Mouse (Mus musculus) megakaryocyte, embryonic 14.5 days (primary cell): ENCODE measurements around the gene 4930503B20Rik.

Experiments used
- FLI1 ChIP-seq: IDR thresholded peaks from 2 replicates; pipeline ENCODE4 v1.6.1; 2012; ENCODE audit warnings: low read length, inconsistent platforms, mixed read lengths
- GATA1 ChIP-seq: IDR thresholded peaks from 3 replicates; pipeline ENCODE4 v1.6.1; 2012; ENCODE audit warnings: mixed read lengths, low read length, inconsistent platforms, borderline replicate concordance

- TF ChIP-seq GATA1 (no peak), FLI1 (no peak)
Measured at GRCm38 (mm10) chr3:146657433-146657832, 6.3 kb upstream of the 4930503B20Rik start.
